Mouse (Mus musculus) embryo, embryonic 11 days (tissue): ENCODE results near the gene Mmp2.
"Not testable (repeated sequence)": the region's sequence is repeated elsewhere in the genome, so short reads cannot be mapped to it uniquely, and the experiment has no call there.

Source experiments
- DNase-seq: peaks from one replicate; pipeline ENCODE4 v3.0.0-alpha.2; 2015

Mmp2 gene

DNA sequence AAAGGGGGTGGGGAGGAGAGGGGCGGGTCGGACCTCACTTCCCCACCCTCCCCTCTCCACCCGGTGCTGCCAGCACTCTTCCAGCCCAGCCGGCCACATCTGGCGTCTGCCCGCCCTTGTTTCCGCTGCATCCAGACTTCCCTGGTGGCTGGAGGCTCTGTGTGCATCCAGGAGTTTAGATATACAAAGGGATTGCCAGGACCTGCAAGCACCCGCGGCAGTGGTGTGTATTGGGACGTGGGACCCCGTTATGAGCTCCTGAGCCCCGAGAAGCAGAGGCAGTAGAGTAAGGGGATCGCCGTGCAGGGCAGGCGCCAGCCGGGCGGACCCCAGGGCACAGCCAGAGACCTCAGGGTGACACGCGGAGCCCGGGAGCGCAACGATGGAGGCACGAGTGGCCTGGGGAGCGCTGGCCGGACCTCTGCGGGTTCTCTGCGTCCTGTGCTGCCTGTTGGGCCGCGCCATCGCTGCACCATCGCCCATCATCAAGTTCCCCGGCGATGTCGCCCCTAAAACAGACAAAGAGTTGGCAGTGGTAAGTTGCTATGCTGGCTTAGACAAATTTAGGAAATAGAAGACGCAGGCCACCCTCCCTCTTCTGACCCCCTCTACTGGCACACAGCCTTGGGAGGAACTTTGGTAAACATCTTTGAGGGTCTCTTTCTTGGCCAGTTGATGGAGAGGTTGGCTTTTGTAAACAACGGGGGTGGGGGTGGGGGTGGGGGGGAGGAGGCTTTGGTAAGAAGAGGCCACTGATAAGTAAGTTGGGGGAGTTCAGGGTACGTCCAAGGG, at the start of gene Mmp2:
TSS of gene Mmp2 (plus strand) at position 49 of the 792 bp plus-strand sequence.
- peak; percentile 84 for DNase-seq

DNA sequence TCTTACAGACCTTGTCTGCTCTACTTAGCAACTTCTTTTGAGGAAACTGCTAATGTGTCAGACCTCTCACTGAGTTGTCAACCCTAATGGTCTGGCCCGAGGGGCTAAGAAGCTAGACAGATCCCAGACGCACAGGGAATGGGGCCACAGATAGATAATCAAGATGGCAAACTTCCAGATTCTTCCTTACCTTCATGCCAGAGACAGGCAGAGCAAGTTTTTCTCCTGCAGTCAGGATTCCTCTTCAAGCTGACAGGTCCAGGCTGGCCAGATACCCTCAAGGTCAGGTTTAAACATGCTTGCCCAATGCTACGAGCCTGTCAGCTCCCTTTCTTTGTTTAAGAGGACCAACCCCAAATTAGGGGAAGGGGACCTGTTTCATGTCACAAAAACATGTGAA, 46.1 kb upstream of the Mmp2 start:
- no peak for DNase-seq

DNA sequence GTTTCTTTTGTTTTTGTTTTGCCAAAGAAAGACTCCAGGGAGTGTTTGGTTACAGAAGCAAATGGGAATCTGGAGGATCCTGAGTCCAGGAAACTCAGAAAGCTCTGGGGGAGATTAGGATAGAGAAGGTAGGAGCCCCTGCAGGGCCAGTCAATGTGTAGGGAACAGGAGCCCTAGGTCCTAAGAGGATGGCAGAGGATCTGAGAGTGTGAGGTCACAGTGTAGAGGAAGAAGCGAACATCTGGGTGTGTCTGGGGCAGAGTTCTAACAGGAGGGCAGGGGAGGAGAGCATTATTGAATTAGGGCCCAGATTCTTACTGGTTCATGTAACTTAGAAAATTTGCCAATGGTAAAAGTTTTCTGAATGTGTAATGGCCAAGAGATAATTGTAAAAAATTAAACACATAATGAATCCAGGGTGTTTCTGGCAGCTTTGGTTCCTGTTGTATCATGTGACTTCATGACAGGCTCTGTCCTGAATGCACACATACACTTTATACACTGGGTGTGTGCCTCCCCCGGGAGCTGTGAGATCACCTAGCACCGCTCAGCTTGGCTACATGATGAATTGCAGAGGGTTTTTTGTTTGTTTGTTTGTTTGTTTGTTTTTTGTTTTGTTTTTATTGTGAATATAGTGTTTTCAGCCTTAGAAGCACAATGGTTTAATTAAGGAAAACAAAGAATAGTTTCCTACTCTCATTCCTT, 43.0 kb upstream of the Mmp2 start:
- no peak for DNase-seq

DNA sequence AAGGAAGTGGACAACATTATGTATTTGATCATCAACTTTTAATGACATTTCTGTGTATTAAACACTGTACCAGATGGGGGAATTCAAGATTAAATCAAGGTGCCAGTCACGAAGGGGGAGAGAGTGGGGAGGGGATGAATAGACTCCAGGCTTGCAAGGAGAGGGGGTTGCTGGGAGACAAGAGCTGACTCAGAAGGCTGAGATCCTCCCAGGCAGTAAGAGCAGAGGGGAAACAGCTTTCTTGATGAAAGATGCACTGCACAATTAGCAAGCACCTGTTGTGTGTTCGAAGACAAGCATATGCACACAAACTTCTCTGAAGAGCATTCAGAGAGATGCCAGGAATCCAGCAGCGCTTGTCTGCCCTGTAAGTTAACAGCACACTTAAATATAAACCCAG, 36.3 kb upstream of the Mmp2 start:
- no peak for DNase-seq

DNA sequence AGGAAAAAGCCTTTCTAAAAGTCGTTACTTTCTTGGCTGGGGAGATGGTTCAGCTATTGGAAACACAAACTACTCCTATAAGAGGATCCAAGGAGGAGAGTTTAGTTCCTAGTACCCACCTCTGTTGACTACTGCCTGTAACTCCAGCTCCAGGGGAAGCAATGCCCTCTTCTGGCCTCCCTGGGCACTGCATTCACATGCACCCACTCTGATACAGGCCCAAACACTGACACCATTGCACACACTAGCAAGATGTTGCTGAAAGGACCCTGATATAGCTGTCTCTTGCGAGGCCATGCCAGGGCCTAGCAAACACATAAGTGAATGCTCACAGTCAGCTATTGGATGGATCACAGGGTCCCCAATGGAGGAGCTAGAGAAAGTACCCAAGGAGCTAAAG, 35.1 kb upstream of the Mmp2 start:
- DNase-seq = not testable (repeated sequence)

DNA sequence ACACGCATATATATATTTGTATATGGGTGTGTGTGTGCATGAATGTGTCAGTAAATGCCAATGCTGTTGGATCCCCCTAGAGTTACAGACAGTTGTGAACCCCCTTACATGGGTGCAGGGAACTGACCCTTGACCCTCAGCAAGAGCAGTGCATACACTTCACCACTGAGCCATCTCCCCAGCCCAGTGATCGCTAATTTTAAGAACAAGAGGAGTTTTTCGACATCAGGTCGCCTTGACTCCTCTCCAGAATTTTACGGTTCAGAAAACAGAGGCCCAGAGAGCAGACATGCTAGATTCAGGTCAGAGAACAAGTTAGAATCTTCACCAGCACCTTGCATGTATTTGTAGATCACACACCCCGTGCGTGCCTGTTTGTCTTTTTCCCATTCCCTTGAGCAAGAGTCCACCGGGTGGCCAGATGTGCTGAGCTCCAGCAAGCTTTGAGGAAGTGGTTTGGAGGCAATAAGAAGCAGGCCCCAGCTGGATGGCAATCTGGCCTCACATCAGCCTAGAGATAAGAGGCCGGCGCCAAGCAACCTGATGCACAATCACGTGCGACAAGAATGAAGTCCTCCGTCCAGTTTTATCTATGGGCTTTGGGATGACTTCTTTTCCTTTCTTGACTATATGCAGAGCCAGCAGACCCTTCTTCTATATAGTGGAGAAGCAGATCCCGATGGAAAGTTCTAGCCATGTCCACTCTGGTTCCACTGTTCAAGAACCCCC, 33.1 kb upstream of the Mmp2 start:
- DNase-seq = no peak

DNA sequence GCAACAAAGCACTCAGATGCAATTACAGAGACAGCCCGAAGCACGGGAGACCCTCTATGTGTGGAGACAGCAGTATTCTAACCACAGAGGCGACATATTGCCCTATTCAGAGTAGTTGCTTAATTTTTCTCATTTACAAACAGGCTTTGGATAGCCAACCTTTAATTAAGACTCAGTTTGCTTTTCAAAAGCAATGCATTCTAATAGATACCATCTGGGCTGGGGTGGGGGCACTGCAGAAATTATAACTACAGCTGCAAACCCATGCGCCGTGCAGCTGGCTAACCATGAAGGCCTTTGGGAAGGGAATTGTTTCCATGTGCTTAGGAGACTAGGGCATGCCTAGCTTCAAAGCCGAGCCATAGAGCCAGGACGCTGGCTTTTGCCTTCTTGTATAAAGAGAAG, 29.6 kb upstream of the Mmp2 start:
- peak; percentile 72 for DNase-seq

DNA sequence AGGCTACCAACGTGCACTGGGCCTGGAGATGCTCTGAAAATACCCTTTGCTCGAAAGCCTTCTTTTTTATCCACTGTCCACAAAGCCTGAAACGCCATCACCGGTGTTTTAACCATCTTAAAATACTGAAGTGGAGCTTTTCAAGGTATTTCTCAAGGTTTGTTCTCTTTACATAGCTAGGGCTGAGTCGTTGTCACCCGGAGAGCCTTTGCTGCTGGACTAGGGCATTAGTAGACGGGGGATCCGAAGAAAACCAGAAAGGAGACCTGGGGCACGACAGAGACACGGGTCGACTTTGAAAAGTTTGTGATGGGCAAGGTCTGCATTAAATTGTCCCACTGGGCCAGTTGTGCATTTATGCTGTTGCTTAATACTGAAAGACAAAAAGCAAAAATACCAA, 27.7 kb upstream of the Mmp2 start:
- DNase-seq = no peak

DNA sequence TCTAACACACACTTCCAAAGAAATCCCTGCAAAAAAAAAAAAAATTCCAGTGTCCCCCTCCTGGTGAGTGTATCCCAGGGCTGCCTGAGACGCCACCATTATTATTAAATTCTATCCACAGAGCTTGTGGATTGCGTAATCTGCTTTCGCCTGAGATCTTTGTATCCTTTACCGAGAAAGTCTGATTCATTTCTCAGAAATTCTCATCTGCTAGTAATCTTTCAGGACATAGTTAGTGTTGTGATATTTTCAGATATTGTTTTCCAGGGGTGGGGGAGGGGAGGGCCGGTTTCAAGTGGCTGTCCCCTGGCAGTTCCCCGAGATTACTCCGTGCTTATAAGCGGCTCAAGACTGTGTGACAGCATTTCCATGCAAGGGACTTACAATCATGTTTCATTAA, 25.9 kb upstream of the Mmp2 start:
- DNase-seq = no peak

DNA sequence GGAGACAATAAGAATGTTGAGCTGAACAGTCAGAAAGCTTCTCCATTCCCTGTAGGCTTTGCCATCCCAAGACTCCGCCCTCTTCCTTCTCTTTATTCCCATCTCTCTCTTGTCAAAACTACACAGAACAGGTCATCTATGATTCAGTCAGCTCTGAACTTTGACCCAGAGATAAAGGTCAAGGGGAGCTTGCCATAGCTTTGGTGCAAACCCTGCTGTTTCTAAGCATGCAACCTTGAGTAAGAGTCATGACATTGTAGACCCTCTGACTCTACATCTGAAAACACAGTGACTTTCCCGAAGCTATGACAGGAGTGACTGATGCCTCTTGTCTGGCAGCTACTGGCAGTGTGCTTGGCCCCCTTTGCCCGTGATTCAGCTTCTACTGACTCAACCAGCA, 24.5 kb upstream of the Mmp2 start:
- no peak for DNase-seq

DNA sequence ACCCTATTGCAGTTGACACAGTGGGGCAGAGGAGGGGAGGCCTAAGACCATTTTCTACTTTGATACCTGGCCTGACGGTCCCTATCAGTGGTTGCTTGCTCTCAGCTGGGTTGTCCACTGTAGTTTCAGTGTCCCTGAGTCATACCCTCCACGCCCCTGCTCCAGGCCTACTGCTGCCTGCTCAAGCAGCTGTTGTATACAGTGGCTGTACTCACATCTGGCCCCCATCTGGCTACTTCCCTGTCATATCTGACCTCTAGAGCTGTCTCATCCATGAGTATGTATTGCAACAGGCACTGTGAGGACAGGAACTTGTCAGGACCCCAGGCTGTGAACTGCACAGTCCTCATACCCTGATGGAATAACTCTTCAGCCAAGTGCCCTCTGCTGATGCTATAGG, 14.3 kb upstream of the Mmp2 start:
- DNase-seq = no peak

DNA sequence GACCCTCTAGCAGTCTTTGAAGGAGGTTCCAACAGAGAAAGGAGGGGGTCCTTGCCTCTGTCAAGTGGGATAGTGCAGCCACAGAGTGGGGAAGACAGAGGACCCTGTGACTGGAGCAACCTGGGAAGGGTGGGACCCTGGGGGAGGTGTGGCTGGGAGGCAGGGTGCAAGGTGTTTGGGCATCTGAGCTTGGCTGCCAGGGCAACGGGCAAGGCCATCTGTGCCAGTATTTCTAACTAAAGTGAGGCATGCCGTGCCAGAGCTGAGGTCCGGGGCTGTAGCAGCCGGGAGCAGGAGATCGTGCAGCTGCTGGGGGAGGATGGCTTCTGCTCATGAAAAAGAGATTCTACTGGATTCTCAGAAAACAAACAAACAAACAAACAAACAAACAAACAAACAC, 11.4 kb upstream of the Mmp2 start:
- DNase-seq = no peak

DNA sequence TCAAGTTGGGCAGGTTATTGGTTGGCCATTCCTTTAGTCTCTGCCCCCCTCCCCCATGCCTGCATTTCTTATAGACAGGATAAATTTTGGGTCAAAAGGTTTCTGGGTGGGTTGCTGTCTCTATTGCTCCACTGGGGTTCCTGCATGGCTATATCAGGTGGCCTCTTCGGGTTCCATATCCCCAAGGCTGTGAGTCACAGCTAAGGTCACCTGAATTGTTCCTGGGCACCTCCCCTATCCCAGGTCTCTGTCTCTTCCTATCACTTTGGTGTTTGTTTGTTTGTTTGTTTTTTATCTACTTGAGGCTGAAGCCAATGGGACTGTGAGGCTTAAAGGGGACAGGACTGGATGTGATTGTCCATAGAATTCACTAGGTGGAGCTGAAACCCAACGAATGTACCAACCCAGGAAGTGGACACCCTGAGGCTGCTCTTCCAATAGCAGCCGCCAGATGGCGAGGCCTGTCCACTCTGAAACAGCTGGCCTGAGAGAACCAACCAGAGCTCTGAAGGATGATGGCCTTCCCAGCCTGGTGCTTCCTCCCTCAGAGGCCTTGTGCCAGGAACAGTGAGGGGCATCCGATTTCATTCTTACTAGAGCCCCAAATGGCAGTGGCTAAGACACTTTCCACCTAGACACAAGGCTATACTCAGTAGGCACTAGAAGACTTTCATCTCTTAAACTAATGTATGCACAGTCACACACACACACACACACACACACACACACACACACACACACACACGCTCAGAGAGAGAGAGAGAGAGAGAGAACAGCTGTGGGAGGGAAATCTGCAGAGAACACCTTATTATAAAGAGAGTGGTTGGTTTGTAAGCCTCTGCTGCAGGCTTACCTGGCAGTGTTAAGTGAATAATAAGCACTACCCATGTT, 8.9 kb upstream of the Mmp2 start:
- peak; percentile 92 for DNase-seq

DNA sequence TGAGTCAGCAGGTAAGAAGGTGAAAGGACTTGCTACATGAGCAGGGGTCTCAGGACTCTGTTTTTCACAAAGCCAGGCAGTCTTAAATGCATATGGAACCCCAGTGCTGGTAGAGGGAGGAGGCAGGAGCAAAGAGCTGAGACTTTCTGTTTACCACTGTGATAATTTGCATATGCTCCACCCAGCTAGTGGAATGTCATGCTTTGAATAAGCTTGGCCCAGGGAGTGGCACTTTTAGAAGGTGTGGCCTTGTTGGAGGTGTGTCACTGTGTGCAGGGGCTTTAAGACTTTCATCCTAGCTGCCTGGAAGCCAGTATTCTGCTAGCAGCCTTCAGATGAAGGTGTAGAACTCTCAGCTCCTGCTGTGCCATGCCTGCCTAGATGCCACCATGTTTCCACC, 5.9 kb upstream of the Mmp2 start:
- DNase-seq = no peak

DNA sequence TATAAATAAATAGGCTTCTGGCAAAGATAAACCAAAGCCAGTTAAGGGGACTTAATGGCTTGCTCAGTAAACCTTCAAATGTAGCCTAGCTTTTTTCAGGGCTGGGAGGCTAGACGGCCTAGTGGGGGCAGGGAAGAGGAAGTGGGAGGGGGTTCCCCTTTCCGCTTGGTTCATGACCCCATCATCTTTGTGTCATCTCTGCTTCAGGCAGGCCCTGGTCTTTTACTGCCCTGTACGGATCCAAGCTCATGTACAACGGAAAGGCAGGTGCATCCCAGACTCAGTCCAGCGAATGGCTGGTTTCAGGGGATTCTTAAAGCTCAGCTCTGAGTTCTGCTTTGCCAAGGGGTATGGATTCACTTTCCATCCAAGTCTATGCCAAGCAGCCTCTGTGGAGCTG, 4.7 kb upstream of the Mmp2 start:
- no peak for DNase-seq

DNA sequence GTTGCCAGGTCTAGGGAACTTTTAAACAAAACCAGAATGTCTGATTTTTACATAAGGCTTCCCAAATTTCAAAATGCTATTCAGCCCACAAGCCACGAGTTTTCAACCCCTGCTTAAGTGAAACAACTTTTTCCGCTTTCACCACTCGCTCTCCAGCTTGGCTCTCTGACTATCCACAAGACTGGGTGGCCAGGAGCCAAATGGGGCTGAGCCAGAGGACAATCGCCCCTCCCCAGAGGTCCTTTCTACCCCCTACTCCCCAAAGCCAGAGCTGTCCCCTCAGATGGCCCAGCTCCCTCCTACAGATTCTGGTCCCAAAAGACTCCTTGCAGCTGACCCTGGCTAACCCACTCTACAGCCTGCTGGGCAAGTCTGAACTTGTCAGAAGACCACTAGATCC, 1.1 kb upstream of the Mmp2 start:
- DNase-seq = no peak

DNA sequence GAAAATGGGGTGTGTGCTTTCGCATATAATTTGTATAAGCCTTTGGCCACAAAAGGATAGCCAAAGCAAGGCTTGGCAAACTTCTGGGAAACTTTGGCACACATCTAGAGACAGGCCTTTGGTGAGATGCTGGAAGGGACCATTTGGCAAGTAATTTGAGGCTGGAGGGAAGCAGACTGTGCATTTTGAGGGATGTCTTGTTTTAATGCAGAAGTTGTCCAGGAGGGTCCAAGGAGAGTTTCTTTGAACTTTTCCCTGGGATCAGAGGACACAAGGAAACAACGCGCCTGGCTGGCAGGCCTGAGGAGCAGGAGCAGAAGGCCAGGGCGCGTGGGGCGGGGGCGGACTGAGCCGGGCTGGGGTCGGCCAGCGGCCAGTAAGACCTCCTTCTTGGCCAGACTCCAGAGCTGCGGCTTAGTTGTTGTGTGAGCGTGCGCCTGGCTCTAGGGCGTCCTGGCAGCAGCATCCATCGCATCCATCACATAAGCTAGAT, 1.2 kb downstream of the Mmp2 start:
- peak; percentile 65 for DNase-seq

DNA sequence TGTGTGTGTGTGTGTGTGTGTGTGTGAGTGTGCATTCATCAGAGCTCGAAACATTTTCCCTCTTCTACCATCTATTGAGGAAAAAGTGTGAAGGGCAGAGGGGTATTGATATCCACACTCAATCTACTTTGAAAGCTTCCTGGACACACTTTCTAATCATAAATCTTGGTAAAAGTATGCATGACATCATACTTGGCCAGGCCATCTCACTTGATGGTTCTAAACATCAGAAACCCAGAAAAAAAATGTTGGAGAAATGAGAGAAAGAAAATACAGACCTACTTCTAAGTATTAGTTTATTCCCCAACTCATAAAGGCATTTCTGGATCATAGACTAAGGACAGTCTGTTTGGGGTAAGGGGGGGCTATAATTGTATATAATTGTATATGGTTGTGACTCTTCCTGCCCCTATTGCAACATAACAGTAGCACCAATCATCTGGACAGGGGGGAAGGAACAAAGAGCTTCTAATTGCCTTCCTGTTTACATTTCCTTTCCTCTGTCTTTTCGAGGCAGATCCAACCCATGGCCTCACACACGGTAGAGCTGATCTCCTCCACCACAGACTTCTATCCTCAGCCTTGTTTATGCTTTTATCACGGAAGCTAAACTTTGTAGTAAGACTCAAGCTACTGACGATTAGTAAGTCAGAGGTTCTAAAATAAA, 7.1 kb downstream of the Mmp2 start:
- no peak for DNase-seq

DNA sequence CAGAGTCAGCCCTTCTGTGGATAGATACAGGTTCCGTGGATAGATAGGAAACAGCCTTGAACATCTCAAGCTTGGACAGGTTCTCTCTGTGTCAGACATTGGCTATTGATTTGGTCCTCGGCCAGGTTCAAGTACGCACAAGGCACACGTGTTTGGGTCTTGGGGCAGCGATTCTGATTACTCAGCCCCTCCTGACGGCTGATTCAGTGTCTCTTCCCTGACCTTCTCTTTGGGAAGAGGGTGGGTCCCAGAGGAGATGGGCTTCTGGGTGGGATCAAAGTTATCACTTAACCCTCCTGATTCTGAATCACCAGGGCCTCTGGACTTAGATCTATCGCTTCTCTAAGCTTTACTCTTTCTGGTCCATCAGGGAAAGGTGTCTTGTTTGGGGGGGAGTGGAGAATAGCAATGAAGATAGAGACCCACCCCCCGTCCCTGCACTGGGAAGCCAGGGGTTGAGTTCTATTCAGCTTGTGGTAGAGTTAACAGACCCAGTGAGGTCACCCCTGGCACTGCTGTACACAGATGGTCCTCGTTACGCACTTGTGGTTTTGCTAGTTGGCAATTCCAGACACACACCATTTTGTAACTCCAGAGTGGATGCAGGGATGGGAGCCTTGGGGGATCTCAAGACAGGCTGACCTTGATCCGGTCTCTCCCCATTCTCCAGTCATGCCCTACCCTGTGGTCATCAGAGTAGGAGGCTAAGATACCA, 7.9 kb downstream of the Mmp2 start:
- DNase-seq = no peak

DNA sequence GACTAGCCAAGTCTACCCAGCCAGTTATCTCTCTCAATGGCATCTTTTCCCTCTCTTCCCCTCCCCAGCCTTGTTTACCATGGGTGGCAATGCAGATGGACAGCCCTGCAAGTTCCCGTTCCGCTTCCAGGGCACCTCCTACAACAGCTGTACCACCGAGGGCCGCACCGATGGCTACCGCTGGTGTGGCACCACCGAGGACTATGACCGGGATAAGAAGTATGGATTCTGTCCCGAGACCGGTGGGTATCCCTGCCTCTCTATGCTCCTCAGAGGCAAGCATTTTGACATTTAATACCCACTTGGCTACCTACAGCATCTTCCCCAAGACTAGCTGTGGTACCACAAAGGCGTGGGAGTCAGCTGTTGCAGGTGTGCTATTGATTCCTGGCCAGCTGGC, 8.8 kb downstream of the Mmp2 start:
- DNase-seq = no peak

DNA sequence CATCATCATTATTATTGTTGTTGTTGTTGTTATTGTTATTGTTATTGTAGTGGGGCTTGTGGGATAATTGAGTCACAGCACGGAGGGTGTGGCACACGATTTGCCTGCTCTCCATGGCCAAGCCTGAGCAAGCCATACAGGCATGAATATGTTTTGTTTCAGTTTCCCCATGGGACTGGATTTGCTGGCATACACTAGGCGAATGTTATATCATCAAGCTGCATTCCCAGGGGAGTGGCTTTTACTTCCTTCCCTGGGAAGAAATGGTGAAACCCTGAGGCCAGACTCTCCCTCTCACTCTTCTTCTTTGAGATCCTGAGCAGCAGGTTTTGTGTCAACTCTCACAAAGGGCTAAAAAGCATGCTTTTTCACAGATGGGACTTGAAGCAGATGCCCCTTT, 11.5 kb downstream of the Mmp2 start:
- DNase-seq = no peak

DNA sequence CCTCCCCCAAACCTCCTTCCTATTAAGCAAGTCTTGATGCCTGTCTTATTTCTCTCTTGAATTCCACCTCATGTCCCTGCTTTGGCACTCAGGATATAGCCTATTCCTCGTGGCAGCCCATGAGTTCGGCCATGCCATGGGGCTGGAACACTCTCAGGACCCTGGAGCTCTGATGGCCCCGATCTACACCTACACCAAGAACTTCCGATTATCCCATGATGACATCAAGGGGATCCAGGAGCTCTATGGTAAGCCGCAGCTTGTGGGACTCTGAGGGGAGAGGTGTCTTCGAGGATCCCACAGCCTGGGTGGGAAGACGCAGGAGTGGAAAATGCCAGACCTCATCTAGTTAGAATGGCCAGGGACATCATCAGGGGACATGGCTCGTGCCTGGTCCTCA, 12.1 kb downstream of the Mmp2 start:
- DNase-seq = no peak
